Mouse (Mus musculus): ENCODE data around the gene Ttc21a. TPM values are rescaled to one million over a fixed set of nuclear protein-coding genes. Genes with fewer than 3 reads are reported as not detected.

Ttc21a gene
- polyA plus RNA-seq, 1 experiment from 2014 or later, result 0.27 TPM

DNA sequence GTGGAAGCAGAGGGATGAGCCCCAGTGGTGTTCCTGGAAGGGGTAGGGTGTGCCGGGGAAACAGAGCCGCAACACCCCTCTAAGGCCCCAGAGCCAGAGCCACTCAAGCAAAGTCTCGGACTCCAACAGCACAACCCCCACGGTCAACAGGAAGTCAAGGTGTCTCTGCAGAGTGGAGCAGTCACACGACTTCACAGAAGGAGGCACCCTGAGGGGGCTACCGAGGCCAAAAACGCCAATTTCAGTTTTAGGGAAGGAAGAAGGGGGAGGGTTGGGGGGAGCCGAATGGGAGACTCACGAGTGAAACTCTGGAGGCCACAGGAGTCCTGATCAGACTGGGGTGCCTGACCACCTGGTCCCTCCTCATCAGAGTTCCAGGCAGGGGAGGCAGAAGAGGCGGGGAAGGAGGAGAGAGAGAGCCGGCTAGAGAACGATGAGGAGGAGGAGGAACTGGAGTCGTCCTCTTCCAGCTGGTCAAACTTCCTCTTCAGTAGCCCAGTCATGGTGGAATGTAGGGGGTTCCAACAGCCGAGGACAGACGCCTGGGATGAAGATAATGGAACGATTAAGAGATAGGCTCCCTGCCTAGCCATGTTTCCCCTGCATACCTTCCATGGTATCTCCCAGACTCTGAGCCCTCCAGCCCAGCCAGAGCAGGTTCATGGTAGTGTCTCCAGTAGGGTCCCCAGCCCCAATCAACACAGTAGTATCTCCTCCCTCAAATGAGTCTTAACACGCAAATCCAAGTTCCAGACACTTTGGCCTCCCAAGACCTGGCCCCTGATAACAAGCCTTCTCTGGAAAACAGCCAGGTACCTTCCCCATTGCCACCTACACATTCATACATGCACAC, 39.5 kb downstream of the Ttc21a start:
- H3K27me3 ChIP-seq (replicated peaks), result no peaks in the 10 kb centered on the region
- H3K4me1 ChIP-seq, result peaks cover 58% of the 10 kb centered on the region
- H3K27ac ChIP-seq (replicated peaks), result peak overlapping the region; percentile 78
- ATAC-seq (ENCODE audit: extremely low read depth, insufficient number of reproducible peaks, low FRiP score, low TSS enrichment), result no peak
- H3K9me3 ChIP-seq, result no peaks in the 10 kb centered on the region
- H3K4me2 ChIP-seq, result peak overlapping the region; percentile 45
- 22% methylated on average over 17 of the region's 17 CpGs for whole genome bisulfite sequencing
- peaks cover 37% of the 10 kb centered on the region for H3K36me3 ChIP-seq
- H3K9ac ChIP-seq, result peak overlapping the region; percentile 65
- peak overlapping the region; percentile 4; the same call in 1 of the 2 replicates for H3K4me3 ChIP-seq

DNA sequence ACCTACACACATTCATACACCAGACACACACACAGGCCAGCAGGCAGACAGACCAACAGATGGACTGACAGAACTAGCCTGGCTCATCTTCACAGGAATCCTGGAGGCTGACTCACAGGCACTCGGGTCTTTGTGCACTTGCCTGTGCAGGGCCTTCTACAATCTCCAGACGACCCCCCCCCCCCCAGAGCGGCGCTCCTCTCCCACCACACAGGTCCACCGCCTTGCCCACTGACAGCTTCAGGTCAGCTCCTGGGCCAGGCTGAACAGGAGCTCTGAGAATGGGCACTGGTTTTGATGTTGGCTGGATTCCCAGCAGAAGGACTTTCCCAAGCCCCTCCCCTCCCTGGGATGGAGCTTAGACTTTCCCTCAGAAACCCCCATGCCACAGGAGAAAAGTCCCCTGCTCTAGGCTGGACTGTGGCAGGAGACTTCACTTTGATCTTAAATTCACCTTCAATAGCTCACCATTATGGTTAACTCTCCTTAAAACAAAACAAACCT, 40.2 kb downstream of the Ttc21a start:
- H3K36me3 ChIP-seq, result peaks cover 30% of the 10 kb centered on the region
- peak overlapping the region; percentile 45 for H3K4me2 ChIP-seq
- H3K9ac ChIP-seq, result peak overlapping the region; percentile 65
- 16% methylated on average over 5 of the region's 5 CpGs for WGBS
- peak overlapping the region; percentile 78 for H3K27ac ChIP-seq (replicated peaks)
- no peaks in the 10 kb centered on the region for H3K27me3 ChIP-seq (replicated peaks)
- no peak for ATAC-seq (ENCODE audit: extremely low read depth, insufficient number of reproducible peaks, low FRiP score, low TSS enrichment)
- peaks cover 65% of the 10 kb centered on the region for H3K4me1 ChIP-seq
- H3K4me3 ChIP-seq, result 0 out of 2 replicates have a peak overlapping the region, but pooled peaks have one; percentile 6
- no peaks in the 10 kb centered on the region for H3K9me3 ChIP-seq

- Histone ChIP-seq H3K27ac (replicated peaks) (peak overlapping the region; percentile 78), H3K9me3 (no peaks in the 10 kb centered on the region), H3K4me1 (peaks cover 67% of the 10 kb centered on the region), H3K27me3 (replicated peaks) (no peaks in the 10 kb centered on the region), H3K4me3 (0 out of 2 replicates have a peak overlapping the region, but pooled peaks have one; percentile 6), H3K4me2 (peak overlapping the region; percentile 45), H3K9ac (peak overlapping the region; percentile 65), H3K36me3 (peaks cover 23% of the 10 kb centered on the region)
- ATAC-seq (ENCODE audit: extremely low read depth, insufficient number of reproducible peaks, low FRiP score, low TSS enrichment), result no peak
- 51% methylated on average over 9 of the region's 9 CpGs for WGBS
These were observed 40.9 kb downstream of the Ttc21a start for GRCm38 (mm10) chr9:119978151-119978810.

GRCm38 (mm10) chr9:119978811-119979441, 41.5 kb downstream of the Ttc21a start:
- no peak for ATAC-seq (ENCODE audit: extremely low read depth, insufficient number of reproducible peaks, low FRiP score, low TSS enrichment)
- Histone ChIP-seq H3K9me3 (no peaks in the 10 kb centered on the region), H3K36me3 (peaks cover 17% of the 10 kb centered on the region), H3K27ac (replicated peaks) (0 out of 2 replicates have a peak overlapping the region, but pooled peaks have one; percentile 100), H3K4me3 (no peak overlapping the region), H3K4me2 (no peak overlapping the region), H3K9ac (peak overlapping the region; percentile 65; the same call in 1 of the 2 replicates), H3K27me3 (replicated peaks) (no peaks in the 10 kb centered on the region), H3K4me1 (peaks cover 69% of the 10 kb centered on the region)
- 78% methylated on average over 6 of the region's 6 CpGs for WGBS

GRCm38 (mm10) chr9:119979749-119980148, 42.3 kb downstream of the Ttc21a start:
- Histone ChIP-seq H3K27ac (replicated peaks) (peak overlapping the region; percentile 100), H3K4me1 (peaks cover 77% of the 10 kb centered on the region), H3K27me3 (replicated peaks) (no peaks in the 10 kb centered on the region), H3K9ac (peak overlapping the region; percentile 29), H3K4me2 (peak overlapping the region; percentile 77; the same call in 1 of the 2 replicates), H3K4me3 (no peak overlapping the region), H3K36me3 (peaks cover 8% of the 10 kb centered on the region), H3K9me3 (no peaks in the 10 kb centered on the region)
- 46% methylated on average over 2 of the region's 2 CpGs for WGBS
- no peak for ATAC-seq (ENCODE audit: extremely low read depth, insufficient number of reproducible peaks, low FRiP score, low TSS enrichment)

GRCm38 (mm10) chr9:119980770-119981182, 43.4 kb downstream of the Ttc21a start:
- Histone ChIP-seq H3K9me3 (no peaks in the 10 kb centered on the region), H3K36me3 (no peaks in the 10 kb centered on the region), H3K4me3 (peak overlapping the region; percentile 90), H3K9ac (peak overlapping the region; percentile 93), H3K4me2 (peak overlapping the region; percentile 77), H3K27me3 (replicated peaks) (no peaks in the 10 kb centered on the region), H3K4me1 (peaks cover 79% of the 10 kb centered on the region), H3K27ac (replicated peaks) (peak overlapping the region; percentile 100)
- WGBS, result 0% methylated on average over 4 of the region's 4 CpGs
- no peak for ATAC-seq (ENCODE audit: extremely low read depth, insufficient number of reproducible peaks, low FRiP score, low TSS enrichment)

- ATAC-seq (ENCODE audit: extremely low read depth, insufficient number of reproducible peaks, low FRiP score, low TSS enrichment), result peak; percentile 12; the same call in 1 of the 2 replicates
- peak overlapping the region; percentile 100 for H3K27ac ChIP-seq (replicated peaks)
- peak overlapping the region; percentile 77 for H3K4me2 ChIP-seq
- WGBS, result under 1% methylated on average over 16 of the region's 16 CpGs
- H3K4me3 ChIP-seq, result peak overlapping the region; percentile 90
- H3K9ac ChIP-seq, result peak overlapping the region; percentile 93
- H3K36me3 ChIP-seq, result no peaks in the 10 kb centered on the region
- H3K27me3 ChIP-seq (replicated peaks), result no peaks in the 10 kb centered on the region
- no peaks in the 10 kb centered on the region for H3K9me3 ChIP-seq
- peaks cover 75% of the 10 kb centered on the region for H3K4me1 ChIP-seq
These were observed 44.1 kb downstream of the Ttc21a start for GRCm38 (mm10) chr9:119981183-119982179.

GRCm38 (mm10) chr9:119982241-119982811, 44.9 kb downstream of the Ttc21a start:
- Histone ChIP-seq H3K4me2 (peak overlapping the region; percentile 77), H3K27ac (replicated peaks) (peak overlapping the region; percentile 100), H3K36me3 (no peaks in the 10 kb centered on the region), H3K9me3 (no peaks in the 10 kb centered on the region), H3K9ac (peak overlapping the region; percentile 93), H3K4me1 (peaks cover 67% of the 10 kb centered on the region), H3K4me3 (peak overlapping the region; percentile 90), H3K27me3 (replicated peaks) (no peaks in the 10 kb centered on the region)
- ATAC-seq (ENCODE audit: extremely low read depth, insufficient number of reproducible peaks, low FRiP score, low TSS enrichment), result peak; percentile 4; the same call in 1 of the 2 replicates
- WGBS, result under 1% methylated on average over 11 of the region's 11 CpGs

DNA sequence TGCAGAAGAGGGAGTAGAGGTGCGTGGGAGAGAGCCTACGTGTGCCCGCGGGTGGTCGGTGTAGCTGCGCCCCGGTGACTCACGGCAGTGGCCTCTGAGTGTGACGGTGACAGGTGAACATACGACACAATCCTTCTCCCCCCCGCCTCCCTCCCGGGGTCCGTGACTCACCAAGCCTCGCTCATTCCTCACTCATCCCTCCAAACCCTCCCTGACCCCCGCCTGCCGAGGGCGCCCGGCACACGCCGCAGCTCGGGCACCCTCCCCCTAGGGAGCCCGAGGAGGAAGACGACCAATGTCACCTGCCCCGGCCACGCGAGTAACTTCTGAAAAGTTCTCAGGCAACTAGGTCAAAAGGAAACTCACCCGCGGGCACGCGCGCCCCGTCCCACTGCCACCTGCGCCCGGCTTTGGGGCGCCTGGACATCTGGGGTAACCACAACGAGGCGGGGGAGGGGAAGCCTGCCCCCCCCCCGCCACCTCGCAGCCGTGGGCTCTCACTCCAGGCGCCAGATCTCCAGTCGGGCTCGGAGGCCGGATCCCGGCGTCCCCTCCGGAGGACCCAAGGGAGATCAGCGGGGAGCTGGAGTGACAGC, 45.6 kb downstream of the Ttc21a start:
- Histone ChIP-seq H3K9ac (peak overlapping the region; percentile 93), H3K27ac (replicated peaks) (peak overlapping the region; percentile 100), H3K4me1 (peaks cover 59% of the 10 kb centered on the region), H3K4me2 (peak overlapping the region; percentile 77), H3K9me3 (no peaks in the 10 kb centered on the region), H3K4me3 (peak overlapping the region; percentile 90), H3K27me3 (replicated peaks) (no peaks in the 10 kb centered on the region), H3K36me3 (no peaks in the 10 kb centered on the region)
- under 1% methylated on average over 46 of the region's 48 CpGs for WGBS
- peak; percentile 1; the same call in 1 of the 2 replicates for ATAC-seq (ENCODE audit: extremely low read depth, insufficient number of reproducible peaks, low FRiP score, low TSS enrichment)

Measured in heart, embryonic 13.5 days (tissue).